Mouse (Mus musculus) cerebellum, adult 2 months (tissue): ENCODE data around the gene Iqcd.

Experiments used
- CTCF ChIP-seq: fragments of 200-500 bp; IDR thresholded peaks from 2 replicates; pipeline ENCODE4 v1.5.1; 2011; ENCODE audit warnings: low read depth, mild to moderate bottlenecking, control low read depth, low read length, moderate library complexity, borderline replicate concordance; ENCODE audit not compliant: insufficient read depth
- POLR2A ChIP-seq: fragments of 200-500 bp; IDR thresholded peaks from 2 replicates; pipeline ENCODE4 v1.6.1; 2011; ENCODE audit warnings: low read length, control low read depth, borderline replicate concordance; ENCODE audit not compliant: insufficient read depth

GRCm38 (mm10) chr5:120579211-120579897 is 9.5 kb upstream of the Iqcd start:
- TF ChIP-seq CTCF = no peak
- no peak for TF ChIP-seq POLR2A
